Mouse (Mus musculus) cerebellum, adult 9-11 months (tissue): ENCODE measurements around the gene H2-K1.

ENCODE experiments used
- DNase-seq: peaks from one replicate; pipeline ENCODE4 v3.0.0; 2022

H2-K1 gene

GRCm38 (mm10) chr17:33953961-33954565, 46.1 kb downstream of the H2-K1 start:
- DNase-seq: peak; percentile 59

GRCm38 (mm10) chr17:33953310-33953709, 46.8 kb downstream of the H2-K1 start:
- peak; percentile 15 for DNase-seq

- peak; percentile 22 for DNase-seq
Observed at GRCm38 (mm10) chr17:33952879-33953278, 47.3 kb downstream of the H2-K1 start.

- DNase-seq: peak; percentile 43
Observed at GRCm38 (mm10) chr17:33952015-33952414, 48.1 kb downstream of the H2-K1 start.

GRCm38 (mm10) chr17:33951021-33951946, 48.9 kb downstream of the H2-K1 start, which contains the start of gene B3galt4:
B3galt4 (minus strand) TSS chr17:33951488.
- DNase-seq: peak; percentile 76

- peak; percentile 42 for DNase-seq
Observed at GRCm38 (mm10) chr17:33950131-33950625, 50.0 kb downstream of the H2-K1 start.

- no peak for DNase-seq
Observed at GRCm38 (mm10) chr17:33948905-33949537, 51.1 kb downstream of the H2-K1 start.

- DNase-seq: no peak
Observed at GRCm38 (mm10) chr17:33948090-33948904, 51.9 kb downstream of the H2-K1 start.

- no peak for DNase-seq
Observed at GRCm38 (mm10) chr17:33947430-33948089, 52.6 kb downstream of the H2-K1 start.
